In the genomic region with DNA sequence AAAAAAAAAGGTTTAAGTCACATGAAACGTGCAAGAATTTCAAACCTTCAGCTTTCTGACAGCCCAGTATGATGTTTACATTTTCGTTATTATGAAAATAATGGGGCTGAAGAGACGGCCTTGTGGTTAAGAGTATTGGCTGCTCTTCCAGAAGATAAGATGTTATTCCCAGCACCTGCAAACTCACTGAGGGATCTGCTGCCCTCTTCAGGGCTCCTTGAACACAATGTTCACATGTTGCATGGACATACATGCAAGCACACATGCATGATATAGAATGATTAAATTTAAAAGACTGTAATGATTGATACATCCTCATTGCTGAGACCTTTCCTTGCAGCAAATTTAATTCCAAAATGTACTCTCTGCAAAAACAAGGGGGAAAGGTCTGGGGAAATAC, we compare ENCODE assay signal across 15 mouse cellular contexts.
A peak's percentile ranks its signal among the peaks of the same experiment; 100 is the strongest.
DNase-seq lines count a peak whose midpoint lies in the region; ATAC-seq and TF ChIP-seq lines count a peak whose summit lies in the region.
"Had no signal": no experiment of that assay in that cellular context is flagged by ENCODE, and none has a peak within 500 bp of the region (broad histone marks: within the 10 kb centered on the region; RNA-seq: fewer than 3 reads in every experiment).

No protein-coding gene starts in this region.

- intact Hi-C loops in heart, adult 2 months (cut with DNase I) = no loop called here

- TF ChIP-seq POLR2A in heart, adult 2 months (IDR thresholded peaks at IDR 0.05; ENCODE audit: insufficient read depth, low read depth, low read length) = no peak

- WGBS in heart, adult 2 months = 39% methylated on average over 3 of the region's 3 CpGs
- WGBS in lung, postnatal 0 days = 22% methylated on average over 3 of the region's 3 CpGs
- WGBS in stomach, postnatal 0 days = 30% methylated on average over 3 of the region's 3 CpGs

- peak; percentile 55 for TF ChIP-seq CTCF in heart, adult 2 months (IDR thresholded peaks at IDR 0.05)
- TF ChIP-seq CTCF in lung, postnatal 0 days (IDR thresholded peaks at IDR 0.05) = peak; percentile 50
- peak; percentile 49 for TF ChIP-seq CTCF in Patski (IDR thresholded peaks at IDR 0.05)
- peak; percentile 34 for TF ChIP-seq CTCF in stomach, postnatal 0 days (IDR thresholded peaks at IDR 0.05; ENCODE audit: low read depth)

- no peak for DNase-seq in heart, adult 2 months
- DNase-seq in heart, adult 11 months = no peak
- no peak for DNase-seq in lung, postnatal 0 days (ENCODE audit: low spot score)
- DNase-seq in lung, postnatal 25 days (ENCODE audit: low spot score) = no peak
- no peak for DNase-seq in Patski (ENCODE audit: low read depth, low spot score)
- DNase-seq in stomach, postnatal 0 days (ENCODE audit: low spot score) = no peak
- no peak for DNase-seq in thymus, postnatal 4 days
- DNase-seq: cerebellum, adult 11 months; right cerebral cortex, postnatal 25 days; thymus, adult 2 months had no signal

- no peak for TF ChIP-seq EP300 in heart, adult 2 months (IDR thresholded peaks at IDR 0.05; ENCODE audit: insufficient read depth, low read depth, low read length)
- no peak for TF ChIP-seq EP300 in lung, postnatal 0 days (IDR thresholded peaks at IDR 0.05)
- TF ChIP-seq EP300 in stomach, postnatal 0 days (optimal IDR thresholded peaks at IDR 0.05) = no peak

- H3K4me2 ChIP-seq in lung, postnatal 0 days (replicated peaks; ENCODE audit: low read depth, low read length) = no peak overlapping the region
- no peak overlapping the region for H3K4me2 ChIP-seq in stomach, postnatal 0 days (replicated peaks; ENCODE audit: low read depth)
- H3K4me2 ChIP-seq: embryonic facial prominence, embryonic 15.5 days; forebrain, embryonic 12.5 days; heart, embryonic 11.5 days; limb, embryonic 12.5 days had no signal

- ATAC-seq in lung, postnatal 0 days = no peak
- ATAC-seq in Patski = no peak
- ATAC-seq in stomach, postnatal 0 days (ENCODE audit: low FRiP score, low TSS enrichment) = no peak
- ATAC-seq: intestine, embryonic 16.5 days had no signal

- no peak overlapping the region for H3K27ac ChIP-seq in heart, adult 2 months
- H3K27ac ChIP-seq in lung, postnatal 0 days (ENCODE audit: low read length) = no peak overlapping the region
- H3K27ac ChIP-seq in stomach, postnatal 0 days (replicated peaks) = no peak overlapping the region
- H3K27ac ChIP-seq: embryonic facial prominence, embryonic 15.5 days; forebrain, embryonic 12.5 days; limb, embryonic 12.5 days had no signal

- in situ Hi-C loops in Patski (cut with MboI; ENCODE audit: low pct_unique_long_range_greater_than_20kb) = no loop called here

- H3K36me3 ChIP-seq in heart, adult 2 months (ENCODE audit: control insufficient read depth, insufficient read depth, low read length) = no peaks in the 10 kb centered on the region
- no peaks in the 10 kb centered on the region for H3K36me3 ChIP-seq in lung, postnatal 0 days (ENCODE audit: insufficient read depth, low read length)
- H3K36me3 ChIP-seq in stomach, postnatal 0 days (ENCODE audit: control insufficient read depth, insufficient read depth, low read length) = no peaks in the 10 kb centered on the region
- H3K36me3 ChIP-seq: embryonic facial prominence, embryonic 15.5 days; forebrain, embryonic 12.5 days; limb, embryonic 12.5 days had no signal

- POLR2A ChIA-PET in Patski (lab: Charles Lee) = no interaction called here

- CTCF ChIA-PET in Patski (lab: Charles Lee) = interaction anchor here (1.5 kb wide), 1 partner anchor 13 kb away, joined by 3 read pairs; no protein-coding TSS in a partner anchor

- no peak overlapping the region for H3K4me3 ChIP-seq in heart, adult 2 months
- H3K4me3 ChIP-seq in lung, postnatal 0 days (ENCODE audit: low read depth, low read length) = no peak overlapping the region
- H3K4me3 ChIP-seq in stomach, postnatal 0 days (ENCODE audit: low read depth, low read length) = no peak overlapping the region
- H3K4me3 ChIP-seq: embryonic facial prominence, embryonic 15.5 days; forebrain, embryonic 12.5 days; limb, embryonic 12.5 days had no signal

- H3K9ac ChIP-seq in heart, adult 2 months (ENCODE audit: low read depth, low read length) = no peak overlapping the region
- no peak overlapping the region for H3K9ac ChIP-seq in lung, postnatal 0 days (replicated peaks; ENCODE audit: low read depth)
- no peak overlapping the region for H3K9ac ChIP-seq in stomach, postnatal 0 days (ENCODE audit: low read length)
- H3K9ac ChIP-seq: embryonic facial prominence, embryonic 15.5 days; forebrain, embryonic 12.5 days; limb, embryonic 12.5 days had no signal

- no peaks in the 10 kb centered on the region for H3K79me2 ChIP-seq in heart, adult 2 months (replicated peaks; ENCODE audit: control insufficient read depth, insufficient read depth, low read length)

- no peaks in the 10 kb centered on the region for H3K27me3 ChIP-seq in heart, adult 2 months (ENCODE audit: control insufficient read depth, insufficient read depth, low read length)
- H3K27me3 ChIP-seq in lung, postnatal 0 days (replicated peaks; ENCODE audit: insufficient read depth, low read length) = no peaks in the 10 kb centered on the region
- H3K27me3 ChIP-seq in Patski = peaks cover 2% of the 10 kb centered on the region
- no peaks in the 10 kb centered on the region for H3K27me3 ChIP-seq in stomach, postnatal 0 days (ENCODE audit: control insufficient read depth, insufficient read depth, low read length)
- H3K27me3 ChIP-seq: embryonic facial prominence, embryonic 15.5 days; forebrain, embryonic 12.5 days; limb, embryonic 12.5 days had no signal

- no peaks in the 10 kb centered on the region for H3K9me3 ChIP-seq in lung, postnatal 0 days (ENCODE audit: low read length)
- H3K9me3 ChIP-seq in stomach, postnatal 0 days (ENCODE audit: control insufficient read depth, low read length) = no peaks in the 10 kb centered on the region
- H3K9me3 ChIP-seq: embryonic facial prominence, embryonic 15.5 days; forebrain, embryonic 12.5 days; limb, embryonic 12.5 days had no signal

- no peaks in the 10 kb centered on the region for H3K4me1 ChIP-seq in heart, adult 2 months (ENCODE audit: control insufficient read depth, insufficient read depth, low read length)
- no peaks in the 10 kb centered on the region for H3K4me1 ChIP-seq in lung, postnatal 0 days (ENCODE audit: insufficient read depth, low read depth, low read length)
- no peaks in the 10 kb centered on the region for H3K4me1 ChIP-seq in stomach, postnatal 0 days (replicated peaks; ENCODE audit: control insufficient read depth, insufficient read depth)
- H3K4me1 ChIP-seq: embryonic facial prominence, embryonic 15.5 days; forebrain, embryonic 12.5 days; limb, embryonic 12.5 days had no signal
